Mouse (Mus musculus) cerebellum, postnatal 25 days (tissue): ENCODE measurements around the gene Mapk12.

Source experiments
- DNase-seq, 2 experiments: peaks; one replicate each; pipeline ENCODE4 v3.0.0; 2021; ENCODE audit warnings: mixed read lengths in 2 of 2

Gene Mapk12

GRCm38 (mm10) chr15:89137378-89138045 lies 3.0 kb downstream of the Mapk12 start:
- peak; percentile 51 to 56 for DNase-seq

- no peak for DNase-seq
These were observed 3.9 kb downstream of the Mapk12 start for GRCm38 (mm10) chr15:89136461-89137155.

GRCm38 (mm10) chr15:89131316-89131715 lies 9.2 kb downstream of the Mapk12 start:
- DNase-seq: no peak

- DNase-seq: no peak
These were observed 10.3 kb downstream of the Mapk12 start for GRCm38 (mm10) chr15:89130245-89130644.

- DNase-seq: peak; percentile 96 to 97
These were observed 11.8 kb downstream of the Mapk12 start, which contains the start of gene Hdac10 for GRCm38 (mm10) chr15:89128382-89129350. Gene Hdac10, minus strand, starts transcription at chr15:89128700.

GRCm38 (mm10) chr15:89127364-89127940 lies 13.1 kb downstream of the Mapk12 start:
- peak in 1 of 2 experiments; percentile 41 for DNase-seq

GRCm38 (mm10) chr15:89126622-89127021 lies 13.9 kb downstream of the Mapk12 start:
- DNase-seq: no peak

- DNase-seq: no peak
These were observed 15.2 kb downstream of the Mapk12 start for GRCm38 (mm10) chr15:89125351-89125750.

GRCm38 (mm10) chr15:89124312-89124711 lies 16.2 kb downstream of the Mapk12 start:
- no peak for DNase-seq

GRCm38 (mm10) chr15:89123595-89123994 lies 16.9 kb downstream of the Mapk12 start:
- DNase-seq: peak; percentile 68 to 77

- DNase-seq: peak; percentile 98
These were observed 17.7 kb downstream of the Mapk12 start, which contains the start of gene Tubgcp6 for GRCm38 (mm10) chr15:89122649-89123366. Gene Tubgcp6, minus strand, starts transcription at chr15:89123112.

GRCm38 (mm10) chr15:89118007-89118406 lies 22.5 kb downstream of the Mapk12 start:
- peak in 1 of 2 experiments; percentile 28 for DNase-seq

GRCm38 (mm10) chr15:89110147-89110546 lies 30.4 kb downstream of the Mapk12 start:
- DNase-seq: peak; percentile 70 to 80

GRCm38 (mm10) chr15:89106976-89107375 lies 33.5 kb downstream of the Mapk12 start:
- no peak for DNase-seq

GRCm38 (mm10) chr15:89106073-89106472 lies 34.4 kb downstream of the Mapk12 start:
- DNase-seq: peak; percentile 83 to 85

GRCm38 (mm10) chr15:89104425-89104824 lies 36.1 kb downstream of the Mapk12 start:
- peak; percentile 95 for DNase-seq

- peak; percentile 80 to 83 for DNase-seq
These were observed 36.6 kb downstream of the Mapk12 start for GRCm38 (mm10) chr15:89103921-89104320.

- no peak for DNase-seq
These were observed 37.9 kb downstream of the Mapk12 start for GRCm38 (mm10) chr15:89102646-89103045.

- DNase-seq: peak in 1 of 2 experiments; percentile 32
These were observed 39.7 kb downstream of the Mapk12 start for GRCm38 (mm10) chr15:89100823-89101222.

GRCm38 (mm10) chr15:89098616-89099015 lies 41.9 kb downstream of the Mapk12 start:
- DNase-seq: peak; percentile 80 to 81

GRCm38 (mm10) chr15:89097450-89097849 lies 43.1 kb downstream of the Mapk12 start:
- DNase-seq: no peak

- DNase-seq: no peak
These were observed 48.3 kb downstream of the Mapk12 start for GRCm38 (mm10) chr15:89092181-89092580.
